Mouse (Mus musculus): Measurements from ENCODE around the gene Ceacam2.
"Not testable (repeated sequence)": the region's sequence is repeated elsewhere in the genome, so short reads cannot be mapped to it uniquely, and the experiment has no call there.

Gene Ceacam2

DNA sequence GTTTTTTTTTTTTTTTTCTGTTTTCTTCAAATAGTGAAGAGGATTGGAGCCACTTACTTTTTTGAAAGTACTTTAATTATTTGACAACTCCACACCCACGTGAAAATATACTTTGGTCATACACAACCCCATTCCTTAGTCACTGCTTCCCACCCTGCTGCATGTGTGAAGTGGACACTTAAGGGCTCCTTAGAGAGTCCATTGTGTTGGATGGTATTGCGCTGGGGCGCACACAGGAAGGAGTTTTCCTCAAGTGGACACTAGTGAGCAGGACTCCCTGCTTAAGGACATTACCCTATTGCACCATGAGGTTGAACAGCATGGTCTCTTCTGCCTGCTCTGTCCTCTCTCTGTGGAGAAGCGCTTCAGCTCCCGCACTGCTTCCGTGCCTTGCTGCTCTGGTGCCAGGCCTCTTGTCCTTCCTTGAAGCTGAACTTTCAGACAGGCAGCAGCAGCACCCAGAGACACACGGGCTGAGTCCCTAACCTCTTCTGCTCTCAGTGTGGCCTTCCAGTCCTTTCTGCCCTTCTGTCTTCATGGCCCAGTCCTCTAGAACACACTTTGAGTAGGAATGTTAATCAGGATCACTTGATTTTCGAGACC lies 56.4 kb downstream of the Ceacam2 start:
- no peak for DNase-seq (ENCODE audit: low read depth, low spot score)

- peak; percentile 46 for DNase-seq (ENCODE audit: low read depth, low spot score)
Measured at GRCm38 (mm10) chr7:25480791-25481190, 58.9 kb downstream of the Ceacam2 start.

DNA sequence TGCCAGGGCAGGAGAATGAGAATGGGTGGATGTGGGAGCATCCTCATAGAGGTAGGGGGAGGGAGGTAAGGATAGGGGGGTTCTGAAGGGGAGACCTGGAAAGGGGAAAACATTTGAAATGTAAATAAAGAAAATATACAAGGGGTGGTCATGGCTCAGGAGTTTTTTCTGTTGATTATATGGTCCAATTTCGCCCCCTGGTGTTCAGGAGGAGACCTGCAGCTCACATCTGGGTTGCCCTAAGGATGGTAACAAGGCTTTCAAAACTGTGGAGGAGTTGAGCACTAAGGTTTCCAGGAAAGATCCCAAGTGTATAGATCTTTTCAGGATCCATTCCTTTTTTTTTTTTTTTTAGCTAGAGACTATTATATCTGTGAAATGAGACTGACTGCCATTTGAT lies 60.2 kb downstream of the Ceacam2 start:
- no peak for DNase-seq (ENCODE audit: low read depth, low spot score)

GRCm38 (mm10) chr7:25477752-25478093 lies 61.9 kb downstream of the Ceacam2 start:
- not testable (repeated sequence) for DNase-seq (ENCODE audit: low read depth, low spot score)

DNA sequence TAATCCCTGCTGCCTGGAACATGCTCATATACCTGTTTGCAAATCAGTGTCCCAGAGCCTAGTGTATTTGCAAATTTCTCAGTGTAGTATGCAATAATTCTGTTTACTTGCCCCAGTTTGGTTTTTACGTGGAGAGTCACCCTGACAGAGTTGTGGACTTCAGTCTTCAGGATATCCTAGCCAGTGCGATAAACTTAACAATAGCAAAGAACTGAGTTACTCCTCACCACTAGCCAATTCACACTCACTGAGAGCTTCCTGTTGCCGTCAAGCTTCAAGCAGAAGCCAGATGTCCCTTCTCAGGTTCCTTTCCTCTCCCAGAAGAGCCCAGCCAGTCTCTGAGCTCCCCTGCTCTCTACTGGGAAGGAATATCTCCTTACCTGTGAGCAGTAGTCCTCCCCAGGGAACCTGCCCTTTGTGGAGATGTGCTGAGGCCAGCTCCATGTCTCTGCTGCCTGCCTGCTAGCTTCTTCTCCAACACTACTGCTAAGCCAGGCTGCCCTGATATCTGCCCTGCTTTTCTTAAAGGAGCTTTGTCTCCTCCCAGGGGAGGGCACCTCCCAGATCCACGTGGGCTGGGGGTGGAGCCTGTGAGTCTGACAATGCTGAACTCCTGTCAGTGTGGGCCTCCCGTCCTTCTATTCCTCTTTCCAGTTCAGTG lies 62.4 kb downstream of the Ceacam2 start, which contains the start of gene Ceacam1:
Gene Ceacam1 (minus strand): TSS at position 513 of the 661 bp plus-strand sequence.
- not testable (repeated sequence) for DNase-seq (ENCODE audit: low read depth, low spot score)

GRCm38 (mm10) chr7:25471821-25472220 lies 67.8 kb downstream of the Ceacam2 start:
- DNase-seq (ENCODE audit: low read depth, low spot score): not testable (repeated sequence)

Measured in WW6 (cell line).